Mouse (Mus musculus): ENCODE results near the gene Cby3.

- TF ChIP-seq CTCF (IDR thresholded peaks at IDR 0.05; ENCODE audit: low read depth) (no peak), EP300 (optimal IDR thresholded peaks at IDR 0.05) (no peak)
Measured at GRCm38 (mm10) chr11:50345486-50345885, 8.8 kb upstream of the Cby3 start.

All from stomach, postnatal 0 days (tissue).